Mouse (Mus musculus): Measurements from ENCODE around the gene Cptp.

Gene Cptp

DNA sequence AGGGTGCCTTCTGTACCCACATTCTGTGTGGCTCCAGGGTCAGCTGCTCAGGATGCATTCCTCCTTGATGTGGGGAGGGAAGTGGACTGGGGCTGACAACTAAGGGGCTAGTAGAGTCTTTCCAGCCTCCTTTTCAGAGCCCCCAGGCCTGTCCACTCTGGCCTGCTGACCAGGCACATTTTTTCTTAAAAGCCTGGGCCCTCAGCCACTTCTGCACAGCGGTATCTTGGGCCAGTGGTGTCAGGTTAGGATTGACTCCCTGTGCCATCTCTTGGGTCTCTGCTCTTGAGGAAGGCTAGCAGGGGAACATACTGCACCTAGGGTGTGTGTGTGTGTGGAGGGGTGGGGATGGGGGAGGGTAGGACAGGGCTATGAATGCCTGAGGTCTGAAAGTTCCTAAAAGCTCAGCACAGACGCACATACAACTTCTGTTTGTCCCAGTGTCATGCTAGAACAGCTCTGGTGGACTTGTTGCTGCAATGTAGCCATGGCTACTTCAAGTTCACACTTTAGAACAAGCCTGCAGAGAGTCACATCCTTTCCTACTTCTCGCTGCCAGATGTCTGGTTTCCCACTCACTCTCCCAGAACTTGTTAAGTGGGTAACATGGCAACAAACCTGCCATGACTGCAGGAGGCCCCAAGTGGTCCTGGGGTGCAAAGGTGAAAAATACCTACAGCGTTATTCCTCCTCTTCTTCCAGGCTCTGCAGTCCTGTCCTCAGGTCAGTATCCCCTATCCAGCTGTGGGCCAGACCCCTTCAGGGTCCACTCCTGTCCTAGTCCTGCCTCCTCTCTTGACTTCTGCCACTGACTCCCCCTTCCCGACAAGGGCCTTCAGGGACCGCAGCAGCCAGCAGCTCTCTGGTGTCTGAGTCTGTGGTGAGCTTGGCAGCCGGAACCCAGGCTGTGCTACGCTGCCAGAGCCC is 28.9 kb downstream of the Cptp start:
- peak; percentile 30 to 43 for DNase-seq

DNA sequence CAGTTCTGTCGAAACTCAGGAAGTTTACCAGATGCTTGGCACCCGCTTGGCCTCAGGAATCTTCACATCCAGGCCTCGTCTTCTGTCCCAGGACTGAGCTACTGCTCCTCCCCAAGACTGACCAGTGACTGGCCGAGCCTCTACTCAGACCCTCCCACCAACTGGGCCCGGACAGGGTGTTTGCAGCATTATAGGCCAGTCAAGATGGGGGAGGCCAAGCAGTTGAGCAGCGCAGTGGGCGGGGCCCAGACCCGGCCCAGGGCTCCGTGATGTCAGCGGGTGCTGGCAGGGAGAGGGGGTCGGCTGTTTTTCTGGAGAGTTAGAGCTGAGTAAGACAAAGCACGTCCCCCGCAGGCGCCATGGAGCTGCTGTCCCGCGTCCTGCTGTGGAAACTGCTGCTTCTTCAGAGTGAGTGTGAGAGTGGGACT is 29.7 kb downstream of the Cptp start, which contains the start of gene Mxra8:
Gene Mxra8 (plus strand): TSS at position 198 of the 428 bp plus-strand sequence.
- DNase-seq: peak; percentile 91 to 95

DNA sequence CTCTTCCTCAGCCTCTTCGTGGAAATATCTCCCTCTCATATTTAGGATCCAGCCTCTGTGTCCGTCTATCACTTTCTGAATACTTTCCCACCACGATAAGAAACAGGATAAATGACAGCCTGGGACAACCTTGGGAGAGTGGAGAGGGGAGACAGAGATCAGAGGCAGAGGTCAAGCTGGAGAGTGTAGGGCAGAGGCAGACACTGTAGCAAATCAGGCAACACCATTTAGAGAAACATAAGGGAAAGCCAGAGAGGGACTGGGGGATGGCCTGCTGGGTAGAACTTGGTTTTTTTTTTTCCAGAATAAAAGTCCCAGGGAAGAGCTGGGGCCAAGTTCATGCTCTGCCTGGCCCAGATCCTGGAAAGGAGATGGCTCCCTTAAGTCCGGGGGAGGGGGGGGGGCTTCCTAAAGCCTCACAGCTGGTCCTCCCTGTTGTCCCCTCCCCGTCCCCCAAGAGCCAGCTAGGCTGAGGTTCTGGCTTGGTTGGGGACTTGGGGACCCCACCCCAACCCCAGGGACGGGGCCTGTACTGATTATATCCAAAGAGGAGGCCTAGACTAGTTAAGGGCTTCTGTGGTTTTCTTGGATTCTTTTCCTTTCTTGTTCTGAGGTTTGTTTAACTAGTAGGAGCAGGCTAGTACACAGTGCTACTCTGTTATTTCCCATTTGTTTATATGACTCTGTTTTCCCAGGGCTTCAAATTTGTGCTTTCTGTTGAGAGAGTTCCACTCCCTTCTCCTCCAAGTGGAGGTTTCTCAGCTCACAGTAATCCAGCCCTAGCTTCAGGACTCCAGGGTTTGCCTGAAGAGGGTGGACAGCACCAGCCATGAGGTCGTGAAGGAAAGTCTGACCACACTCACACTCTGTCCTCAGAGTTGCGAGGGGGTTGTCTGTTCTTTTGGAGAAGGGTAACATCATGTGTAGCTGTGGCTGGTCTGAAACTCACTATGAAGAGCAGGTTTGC is 30.8 kb downstream of the Cptp start:
- peak; percentile 50 to 63 for DNase-seq

DNA sequence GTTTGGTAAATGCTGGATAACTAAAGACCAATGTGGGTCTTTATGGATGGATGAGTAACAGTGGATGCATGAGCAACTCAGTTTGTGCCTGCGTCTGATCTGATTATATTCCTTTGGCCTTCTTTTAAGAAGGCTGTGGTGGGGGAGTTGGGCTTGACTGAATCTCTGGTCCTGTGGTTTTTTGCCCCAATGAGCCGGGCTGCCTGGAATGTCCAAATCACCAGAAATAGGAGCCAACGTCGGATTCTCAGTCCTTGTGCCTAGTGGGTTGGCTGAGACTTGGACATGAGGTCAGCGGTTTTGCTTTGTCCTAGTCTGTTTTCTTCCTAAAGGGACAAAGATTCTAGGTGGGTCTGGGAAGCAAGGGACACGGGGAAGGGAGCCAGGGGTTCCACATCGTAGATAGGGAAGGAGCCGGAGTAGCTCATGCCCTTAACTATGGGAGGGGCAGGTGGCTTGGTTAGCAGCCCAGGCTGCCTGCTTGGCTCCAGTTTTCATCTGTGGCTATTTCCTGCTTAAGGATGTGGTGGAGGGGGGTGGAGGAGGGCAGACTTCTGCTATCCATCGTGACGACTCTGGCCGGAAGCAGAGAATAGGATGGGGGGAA is 31.7 kb downstream of the Cptp start:
- peak; percentile 34 to 61 for DNase-seq

DNA sequence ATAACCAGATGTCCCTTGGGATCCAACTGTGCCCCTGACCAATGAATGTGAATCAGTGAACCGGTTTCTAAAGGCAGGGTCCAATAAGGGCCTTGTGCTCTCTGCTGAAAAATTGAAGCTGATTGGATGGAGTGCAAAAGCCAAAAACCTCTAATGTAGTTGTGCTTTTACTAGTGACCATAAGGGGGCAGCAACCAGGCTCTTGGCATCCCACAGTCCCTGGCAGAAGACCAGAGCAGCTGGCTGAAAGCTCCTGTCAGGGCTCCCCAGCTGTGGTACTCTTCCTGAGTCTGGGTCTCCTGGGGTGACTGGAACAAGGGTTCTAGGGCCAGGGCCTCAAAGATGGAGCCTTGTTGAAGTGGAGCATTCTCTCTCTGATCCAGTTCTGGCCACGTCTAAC is 35.4 kb downstream of the Cptp start:
- DNase-seq: peak; percentile 85 to 90

DNA sequence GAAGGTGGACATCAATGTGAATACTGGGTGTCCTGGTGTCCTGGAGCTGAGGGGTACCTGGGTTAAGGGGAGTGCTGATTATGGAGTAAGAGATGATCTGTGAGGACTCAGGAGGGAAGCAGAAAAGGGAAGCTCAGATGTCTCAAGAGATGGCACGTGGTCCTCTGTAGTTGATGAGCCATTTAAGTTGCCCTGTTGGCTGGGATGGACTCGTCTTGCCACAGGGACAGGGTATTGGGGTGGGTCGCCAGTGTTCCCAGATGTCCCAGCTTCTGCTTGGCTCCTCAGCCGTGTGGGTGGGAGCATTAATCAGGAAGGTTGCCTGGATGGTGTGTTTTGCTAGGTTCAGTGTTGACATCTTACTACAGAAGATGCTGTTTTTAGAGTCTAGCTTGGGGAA is 36.0 kb downstream of the Cptp start:
- DNase-seq: no peak

DNA sequence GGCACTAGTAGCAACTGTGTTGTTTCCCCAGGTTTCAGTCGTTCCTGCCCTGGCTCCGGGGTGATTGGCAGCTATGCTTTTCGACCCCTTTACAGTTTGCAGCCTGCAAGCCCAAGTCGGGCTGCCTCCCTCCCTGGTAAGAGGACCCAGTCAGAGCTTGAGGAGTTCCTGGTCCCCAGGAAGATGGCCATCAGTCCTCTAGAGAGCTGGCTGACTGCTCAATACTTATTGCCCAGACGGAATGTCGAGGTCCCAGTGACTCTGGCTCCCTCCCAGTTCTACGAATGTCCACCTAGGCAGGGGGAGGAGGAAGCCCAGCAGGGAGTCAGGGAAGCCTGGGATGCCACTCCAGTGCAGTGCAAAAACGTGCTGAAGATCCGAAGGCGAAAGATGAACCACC is 36.9 kb downstream of the Cptp start:
- DNase-seq: no peak

DNA sequence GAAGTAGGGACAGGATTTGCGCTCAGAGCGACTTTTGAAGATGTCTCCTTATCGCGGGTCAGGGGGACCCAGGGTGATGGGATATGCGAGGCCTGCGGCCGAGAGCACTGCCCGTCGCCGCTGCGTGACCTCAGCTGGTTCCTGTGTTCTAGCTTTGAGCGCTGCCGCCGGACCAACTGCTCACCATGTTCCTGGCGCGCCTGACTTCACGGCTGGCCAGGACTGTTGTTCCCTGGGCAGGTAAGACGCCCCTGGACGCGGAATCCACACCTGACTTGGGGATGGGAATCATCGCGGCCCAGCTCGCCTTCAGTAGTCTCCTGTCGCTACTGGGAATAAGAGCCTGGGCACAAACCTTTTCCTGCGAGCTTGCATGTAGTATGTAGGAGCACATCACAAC is 37.4 kb downstream of the Cptp start:
- no peak for DNase-seq

DNA sequence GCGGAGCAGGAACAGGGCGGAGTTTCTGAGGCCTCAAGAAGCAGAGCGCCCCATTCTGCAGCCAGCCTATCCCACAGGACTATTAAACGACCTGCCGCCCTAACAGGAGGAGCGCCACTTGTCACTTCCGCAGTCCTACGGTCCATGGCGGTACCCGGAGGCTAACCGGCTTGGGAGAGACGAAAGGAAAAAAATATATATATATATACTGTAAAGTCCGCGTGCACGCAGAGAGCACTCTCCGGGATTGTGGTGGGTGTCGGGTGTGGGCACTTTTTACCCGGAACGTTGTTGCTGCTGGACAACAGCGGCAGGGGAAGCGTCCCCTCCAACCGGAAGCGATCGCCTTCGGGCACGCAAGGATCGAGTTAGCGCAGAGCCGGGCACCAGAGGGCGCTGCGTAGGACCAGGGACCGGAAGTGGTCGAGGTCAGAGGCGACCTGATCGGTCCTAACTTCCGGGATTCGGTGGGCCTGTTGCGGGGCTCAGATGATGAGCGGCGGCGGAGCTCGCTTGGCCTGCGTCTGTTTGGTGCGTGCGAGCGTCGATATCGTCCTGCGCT is 38.0 kb downstream of the Cptp start, which contains the start of gene Aurkaip1:
Gene Aurkaip1 (plus strand): TSS at position 68 of the 562 bp plus-strand sequence.
- peak; percentile 98 to 99 for DNase-seq

DNA sequence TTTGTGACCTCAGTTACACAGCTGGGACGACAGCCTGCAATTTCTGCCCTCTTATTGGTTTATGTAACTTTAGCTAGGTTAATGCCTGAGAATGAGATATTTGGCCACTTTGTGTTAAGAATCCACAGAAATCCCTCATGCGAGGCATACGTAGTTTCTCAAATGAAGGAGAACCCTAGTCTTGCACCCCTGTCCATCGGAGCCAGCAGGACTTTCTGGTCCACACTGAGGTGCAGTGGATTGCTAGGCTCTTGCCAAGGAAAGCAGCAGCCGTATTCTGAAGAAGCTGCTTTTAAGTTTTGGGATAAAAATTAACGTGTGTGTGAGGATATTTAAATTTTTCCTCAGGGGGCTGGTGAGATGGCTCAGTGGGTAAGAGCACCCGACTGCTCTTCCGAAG is 38.6 kb downstream of the Cptp start:
- no peak for DNase-seq

DNA sequence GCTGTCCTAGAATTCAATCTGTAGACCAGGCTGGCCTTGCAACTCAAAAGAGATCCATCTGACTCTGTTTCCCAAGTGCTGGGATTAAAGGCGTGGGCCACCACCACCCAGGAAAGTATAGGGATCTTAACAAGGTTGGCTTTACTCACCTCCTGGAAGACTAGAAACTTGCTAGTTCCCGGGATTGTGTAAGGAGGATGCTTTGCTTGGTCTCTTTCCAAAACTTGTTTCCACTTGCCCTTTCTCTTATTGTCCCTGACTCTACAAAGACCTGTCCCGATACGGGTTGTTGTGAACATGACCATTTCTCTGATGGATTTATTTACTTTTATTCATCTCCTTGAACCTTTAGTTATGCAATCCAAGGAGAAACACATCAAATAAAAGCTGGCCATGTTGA is 39.4 kb downstream of the Cptp start:
- no peak for DNase-seq

DNA sequence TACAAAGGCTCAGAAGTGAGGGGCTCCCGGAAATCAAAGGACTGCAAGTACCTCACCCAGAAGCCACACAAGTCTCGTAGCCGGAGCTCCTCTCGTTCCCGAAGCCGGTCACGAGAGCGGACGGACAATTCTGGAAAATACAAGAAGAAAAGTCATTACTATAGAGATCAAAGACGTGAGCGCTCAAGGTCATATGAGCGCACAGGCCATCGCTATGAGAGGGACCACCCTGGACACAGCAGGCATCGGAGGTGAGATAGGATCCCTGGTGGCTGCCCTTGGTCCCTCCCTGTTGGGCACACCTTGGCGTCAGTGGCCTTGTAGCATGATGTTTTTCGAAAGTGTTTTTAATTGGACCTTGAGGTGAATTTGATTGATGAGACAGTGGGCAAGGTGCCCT is 45.8 kb downstream of the Cptp start:
- DNase-seq: no peak

DNA sequence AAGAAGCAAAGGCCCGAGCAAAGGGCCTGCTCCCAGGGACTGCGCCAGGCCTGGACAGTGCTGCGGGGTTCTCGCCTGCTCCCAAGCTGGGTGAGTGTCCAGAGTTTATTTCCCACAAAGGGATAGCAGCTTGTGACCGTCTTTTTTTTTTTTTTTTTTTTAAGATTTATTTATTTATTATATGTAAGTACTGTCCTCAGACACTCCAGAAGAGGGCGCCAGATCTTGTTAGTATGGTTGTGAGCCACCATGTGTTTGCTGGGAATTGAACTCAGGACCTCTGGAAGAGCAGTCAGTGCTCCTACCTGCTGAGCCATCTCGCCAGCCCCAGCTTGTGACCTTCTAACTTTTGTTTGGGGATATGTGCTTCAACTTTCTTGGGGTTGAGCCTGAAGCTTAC is 48.2 kb downstream of the Cptp start:
- peak; percentile 34 to 56 for DNase-seq

DNA sequence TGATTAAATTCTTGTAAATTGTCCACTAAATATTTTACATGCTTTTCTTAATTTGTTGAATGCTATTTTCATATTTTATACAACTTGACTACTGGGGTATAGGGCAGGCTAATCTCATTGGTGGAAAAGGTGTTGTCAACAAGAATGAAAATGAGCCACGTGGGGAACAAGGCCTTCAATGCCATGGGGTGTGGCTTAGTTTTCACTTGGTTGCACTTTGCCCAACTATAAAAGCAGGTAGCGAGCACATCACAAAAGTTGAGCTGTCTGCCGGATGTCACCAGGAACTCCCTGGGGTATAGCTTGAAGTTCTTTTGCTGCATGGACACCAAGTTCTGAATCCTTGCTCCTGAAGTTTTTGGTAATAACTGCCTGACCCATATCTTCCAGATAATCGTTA is 51.7 kb downstream of the Cptp start:
- DNase-seq: no peak

Data from kidney, postnatal 4 days (tissue).